Mouse (Mus musculus) MEL (cell line): Measurements from ENCODE around the gene Bhmt2. TPM values are rescaled to one million over a fixed set of nuclear protein-coding genes. Genes with fewer than 3 reads are reported as not detected.

ENCODE experiments used
- DNase-seq: peaks from one replicate; pipeline ENCODE4 v3.0.0; 2011; ENCODE audit warnings: low read depth, low spot score
- H3K27ac ChIP-seq: 2 replicates; pipeline ENCODE4 v1.5.1; 2012; ENCODE audit warnings: low read depth, mild to moderate bottlenecking, control low read depth, low read length, moderate library complexity; ENCODE audit not compliant: control insufficient read depth
- H3K27me3 ChIP-seq, 2 experiments: fragments of 150-350 bp in 1 of 2; sonication (generic) in 1 of 2; 2 replicates each; pipeline ENCODE4 v1.6.1; 2012; ENCODE audit warnings: low read length in 2 of 2, mild to moderate bottlenecking in 2 of 2, improper control_type of control experiment in 1 of 2, moderate library complexity in 1 of 2; ENCODE audit not compliant: insufficient read depth in 2 of 2, control insufficient read depth in 1 of 2
- H3K36me3 ChIP-seq, 2 experiments: 2 replicates each; pipeline ENCODE4 v1.6.1; 2012 to 2014; ENCODE audit warnings: low read length in 2 of 2, improper control_type of control experiment in 1 of 2, inconsistent platforms in 1 of 2, mild to moderate bottlenecking in 1 of 2; ENCODE audit not compliant: insufficient read depth in 2 of 2, control insufficient read depth in 1 of 2
- H3K4me1 ChIP-seq, 2 experiments: fragments of 150-350 bp in 1 of 2; sonication (generic) in 1 of 2; 2 replicates each; pipeline ENCODE4 v1.6.1; 2012; ENCODE audit warnings: low read length in 2 of 2, improper control_type of control experiment in 1 of 2, mild to moderate bottlenecking in 1 of 2; ENCODE audit not compliant: insufficient read depth in 2 of 2, control insufficient read depth in 1 of 2
- H3K4me3 ChIP-seq, 2 experiments: fragments of 150-350 bp in 1 of 2; sonication (generic) in 1 of 2; 2 replicates each; pipeline ENCODE4 v1.5.1; 2012; ENCODE audit warnings: low read depth in 2 of 2, low read length in 2 of 2, mild to moderate bottlenecking in 2 of 2, moderate library complexity in 2 of 2, control low read depth in 1 of 2, improper control_type of control experiment in 1 of 2; ENCODE audit not compliant: control insufficient read depth in 1 of 2, insufficient read depth in 1 of 2
- H3K79me2 ChIP-seq: 2 replicates; pipeline ENCODE4 v1.6.1; 2012; ENCODE audit warnings: mild to moderate bottlenecking, low read length, moderate library complexity; ENCODE audit not compliant: control insufficient read depth, poor library complexity, insufficient read depth
- H3K9ac ChIP-seq: 2 replicates; pipeline ENCODE4 v1.6.1; 2012; ENCODE audit warnings: low read depth, mild to moderate bottlenecking, control low read depth, low read length, moderate library complexity; ENCODE audit not compliant: control insufficient read depth, poor library complexity, severe bottlenecking
- H3K9me3 ChIP-seq: fragments of 150-350 bp; sonication (generic); replicated peaks from 2 replicates; pipeline ENCODE4 v1.6.1; 2012; ENCODE audit warnings: mild to moderate bottlenecking, low read length, improper control_type of control experiment, moderate library complexity; ENCODE audit not compliant: insufficient read depth
- BHLHE40 ChIP-seq: IDR thresholded peaks from 2 replicates; pipeline ENCODE4 v1.6.1; 2012; ENCODE audit warnings: low read depth, mild to moderate bottlenecking, inconsistent platforms, low read length, improper control_type of control experiment, borderline replicate concordance
- CHD1 ChIP-seq: IDR thresholded peaks from 2 replicates; pipeline ENCODE4 v1.6.1; 2012; ENCODE audit warnings: low read depth, mild to moderate bottlenecking, inconsistent platforms, low read length, improper control_type of control experiment
- CHD2 ChIP-seq: IDR thresholded peaks from 2 replicates; pipeline ENCODE4 v1.6.1; 2011; ENCODE audit warnings: low read length, improper control_type of control experiment
- E2F4 ChIP-seq: IDR thresholded peaks from 2 replicates; pipeline ENCODE4 v1.6.1; 2011; ENCODE audit warnings: low read depth, low read length, improper control_type of control experiment, borderline replicate concordance
- EP300 ChIP-seq, 2 experiments: IDR thresholded peaks; 2 replicates each; pipeline ENCODE4 v1.6.1; 2011; ENCODE audit warnings: improper control_type of control experiment in 2 of 2, low read length in 2 of 2, low read depth in 1 of 2, mild to moderate bottlenecking in 1 of 2
- ETS1 ChIP-seq: IDR thresholded peaks from 2 replicates; pipeline ENCODE4 v1.6.1; 2012; ENCODE audit warnings: low read depth, mild to moderate bottlenecking, inconsistent platforms, low read length, improper control_type of control experiment, moderate library complexity
- MAFK ChIP-seq: IDR thresholded peaks from 2 replicates; pipeline ENCODE4 v1.6.1; 2011; ENCODE audit warnings: low read depth, mild to moderate bottlenecking, low read length, improper control_type of control experiment, borderline replicate concordance
- MAX ChIP-seq: IDR thresholded peaks from 2 replicates; pipeline ENCODE4 v1.6.1; 2011; ENCODE audit warnings: low read length, improper control_type of control experiment
- MXI1 ChIP-seq: IDR thresholded peaks from 2 replicates; pipeline ENCODE4 v1.6.1; 2011; ENCODE audit warnings: mild to moderate bottlenecking, low read depth, low read length, improper control_type of control experiment
- MYC ChIP-seq: IDR thresholded peaks from 2 replicates; pipeline ENCODE4 v1.6.1; 2011; ENCODE audit warnings: low read depth, mild to moderate bottlenecking, low read length, improper control_type of control experiment, moderate library complexity
- NRF1 ChIP-seq: IDR thresholded peaks from 2 replicates; pipeline ENCODE4 v1.6.1; 2014; ENCODE audit warnings: low read depth, mild to moderate bottlenecking, inconsistent platforms, low read length, improper control_type of control experiment, moderate library complexity; ENCODE audit not compliant: poor library complexity, insufficient read depth, severe bottlenecking
- POLR2A ChIP-seq, 2 experiments: IDR thresholded peaks; 2 replicates each; pipeline ENCODE4 v1.6.1; 2011 to 2012; ENCODE audit warnings: low read length in 2 of 2, mild to moderate bottlenecking in 2 of 2, control low read depth in 1 of 2, improper control_type of control experiment in 1 of 2, low read depth in 1 of 2, moderate library complexity in 1 of 2; ENCODE audit not compliant: control insufficient read depth in 1 of 2, insufficient read depth in 1 of 2, poor library complexity in 1 of 2
- POLR2AphosphoS2 ChIP-seq: IDR thresholded peaks from 2 replicates; pipeline ENCODE4 v1.6.1; 2011; ENCODE audit warnings: low read length, improper control_type of control experiment
- SIN3A ChIP-seq: IDR thresholded peaks from 2 replicates; pipeline ENCODE4 v1.6.1; 2012; ENCODE audit warnings: low read length, improper control_type of control experiment, inconsistent platforms
- SMC3 ChIP-seq: IDR thresholded peaks from 2 replicates; pipeline ENCODE4 v1.6.1; 2011; ENCODE audit warnings: low read depth, low read length, improper control_type of control experiment
- TAL1 ChIP-seq: IDR thresholded peaks from 2 replicates; pipeline ENCODE4 v1.6.1; 2012; ENCODE audit warnings: mild to moderate bottlenecking, inconsistent platforms, low read length, moderate library complexity, mixed read lengths
- TBP ChIP-seq: IDR thresholded peaks from 2 replicates; pipeline ENCODE4 v1.8.0; 2011; ENCODE audit warnings: low read depth, low read length, improper control_type of control experiment
- TCF12 ChIP-seq: IDR thresholded peaks from 2 replicates; pipeline ENCODE4 v1.6.1; 2014; ENCODE audit warnings: low read depth, mild to moderate bottlenecking, inconsistent platforms, low read length, improper control_type of control experiment, moderate library complexity
- UBTF ChIP-seq: IDR thresholded peaks from 2 replicates; pipeline ENCODE4 v1.6.1; 2012; ENCODE audit warnings: low read depth, mild to moderate bottlenecking, inconsistent platforms, low read length, improper control_type of control experiment, moderate library complexity, borderline replicate concordance; ENCODE audit not compliant: insufficient read depth
- ZMIZ1 ChIP-seq: IDR thresholded peaks from 2 replicates; pipeline ENCODE4 v1.6.1; 2012; ENCODE audit warnings: low read depth, mild to moderate bottlenecking, inconsistent platforms, low read length, improper control_type of control experiment, moderate library complexity
- polyA plus RNA-seq, 2 experiments: library from polyadenylated mRNA; stranded (reverse) in 1 of 2; unstranded in 1 of 2; fragments of >175 nt in 1 of 2; fragments of >200 nt in 1 of 2; gene quantifications; 2 replicates each; pipeline versions ENCODE4 v1.2.1 to v1.2.4; 2012; ENCODE audit warnings: low replicate concordance in 2 of 2, low read depth in 1 of 2; ENCODE audit not compliant: insufficient read length in 2 of 2, insufficient read depth in 1 of 2, missing spikeins in 1 of 2
- total RNA-seq: library from RNA; depleted of rRNA; stranded (reverse); fragments of 300-350 nt; gene quantifications from 2 replicates; pipeline ENCODE4 v1.2.3, GENCODE M21; 2012; rRNA removed

The Bhmt2 gene
- total and polyA plus RNA-seq, 3 experiments, result not detected

DNA sequence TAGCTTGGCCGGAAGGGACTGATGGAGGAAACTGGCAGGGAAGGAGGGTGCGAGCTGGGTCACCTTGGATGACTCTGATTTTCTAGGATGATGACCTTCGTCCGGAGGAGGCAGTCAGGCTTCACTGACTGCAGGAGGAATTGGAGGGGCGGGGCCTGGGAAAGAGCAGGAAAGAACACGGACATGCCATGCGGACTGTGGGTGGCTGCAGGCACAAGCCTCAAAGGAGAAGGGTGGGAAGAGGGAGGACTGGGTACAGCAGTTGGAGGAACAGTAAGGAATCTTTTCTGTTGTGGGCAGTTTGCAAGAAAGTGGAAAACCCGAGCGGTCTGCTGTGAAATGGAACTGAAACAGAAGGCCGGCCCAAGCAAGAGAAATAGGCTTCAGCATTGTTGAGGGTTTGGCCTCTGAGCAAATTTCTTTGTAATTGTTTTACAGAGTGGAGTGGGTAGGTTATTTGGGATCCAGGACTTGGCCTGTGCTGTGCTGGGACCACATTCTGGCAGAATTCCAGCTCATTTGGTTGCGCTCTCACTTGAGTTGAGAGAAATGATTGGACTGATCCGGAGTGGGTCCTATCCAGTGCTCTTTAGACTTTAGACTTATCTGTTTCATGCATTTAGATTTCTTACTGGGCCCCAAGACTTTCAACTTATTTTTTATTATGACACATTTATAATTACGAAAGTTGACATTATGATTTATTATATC lies 67.1 kb downstream of the Bhmt2 start:
- Histone ChIP-seq H3K4me3 (no peak overlapping the region), H3K9me3 (no peaks in the 10 kb centered on the region), H3K79me2 (no peaks in the 10 kb centered on the region), H3K9ac (no peak overlapping the region), H3K27ac (no peak overlapping the region), H3K36me3 (no peaks in the 10 kb centered on the region), H3K27me3 (no peaks in the 10 kb centered on the region; a peak in 2 of 4 replicates), H3K4me1 (0 out of 4 replicates have a peak, but pooled peaks cover 0 to under 1% of the 10 kb centered on the region in 2 experiments)
- DNase-seq, result no peak
- TF ChIP-seq TCF12 (no peak), UBTF (no peak), NRF1 (no peak), CHD2 (no peak), SIN3A (no peak), TAL1 (no peak), POLR2A (IDR thresholded peaks at IDR 0.05; ENCODE audit: control insufficient read depth in 1 of 2, insufficient read depth in 1 of 2, low read depth in 1 of 2, low read length in 2 of 2, poor library complexity in 1 of 2) (no peak), SMC3 (no peak), MAX (no peak), BHLHE40 (no peak), MYC (no peak), EP300 (IDR thresholded peaks at IDR 0.05; ENCODE audit: low read depth in 1 of 2, low read length in 2 of 2) (no peak), E2F4 (no peak), ETS1 (no peak), ZMIZ1 (no peak), CHD1 (no peak), MXI1 (no peak), POLR2AphosphoS2 (no peak), TBP (no peak), MAFK (no peak)

Other genes starting within 250 kb of the Bhmt2 start
- gene Jmy, start 174.5 kb downstream of the Bhmt2 start, total RNA-seq, result 5.5 and 5.9 TPM in 2 replicates
- gene Jmy, start 174.5 kb downstream of the Bhmt2 start, polyA plus RNA-seq, result 10 to 100 TPM in 1 of 2 experiments, 1 to 10 TPM in 1; 9.3 to 21.9 TPM
- gene Bhmt, start 36.3 kb downstream of the Bhmt2 start, total RNA-seq, result 0.07 TPM in 1 of 2 replicates, not detected in the other
- not detected for gene Bhmt, start 36.3 kb downstream of the Bhmt2 start, polyA plus RNA-seq
- gene Dmgdh, start 131 bp upstream of the Bhmt2 start, total RNA-seq, result not detected in 2 replicates
- not detected for gene Dmgdh, start 131 bp upstream of the Bhmt2 start, polyA plus RNA-seq
- gene Arsb, start 97.3 kb upstream of the Bhmt2 start, total RNA-seq, result 0.04 TPM in 1 of 2 replicates, not detected in the other
- gene Arsb, start 97.3 kb upstream of the Bhmt2 start, polyA plus RNA-seq, result under 1 TPM in 1 of 2 experiments, not detected in 1; 0.07 TPM